Mouse (Mus musculus) myocyte (in vitro differentiated cells): ENCODE data around the gene Kat8.

ENCODE experiments used
- E2F4 ChIP-seq: IDR thresholded peaks from one replicate; pipeline ENCODE4 v1.6.1; 2011; ENCODE audit warnings: mild to moderate bottlenecking, control low read depth, moderate library complexity; ENCODE audit not compliant: insufficient read depth
- POLR2A ChIP-seq: IDR thresholded peaks from one replicate; pipeline ENCODE4 v1.6.1; 2011; ENCODE audit warnings: low read depth, mild to moderate bottlenecking, control low read depth, moderate library complexity; ENCODE audit not compliant: insufficient read length
- REST ChIP-seq: IDR thresholded peaks from one replicate; pipeline ENCODE4 v1.6.1; 2011; ENCODE audit warnings: mild to moderate bottlenecking, control low read depth, moderate library complexity; ENCODE audit not compliant: insufficient read depth, insufficient read length

DNA sequence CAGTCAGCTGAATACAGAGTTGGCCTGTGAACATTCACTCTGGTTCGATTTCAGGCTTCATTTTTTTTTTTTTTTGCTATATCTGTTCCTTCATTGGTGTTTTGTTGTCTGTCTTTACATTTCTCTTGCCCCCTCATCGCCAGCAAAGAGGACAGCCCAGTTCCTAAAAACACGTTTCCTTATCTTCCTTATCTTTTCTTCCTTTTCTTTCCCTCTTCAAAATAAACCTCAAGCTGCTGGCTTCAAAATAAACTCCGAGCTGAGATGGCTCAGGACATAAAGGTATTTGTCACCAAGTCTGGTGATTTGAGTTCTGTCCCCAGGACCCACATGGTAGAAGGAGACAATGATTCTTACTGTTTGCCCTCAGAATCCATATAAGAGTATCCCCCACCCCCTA, 622 bp downstream of the Kat8 start:
- TF ChIP-seq E2F4: no peak
- TF ChIP-seq REST: no peak
- TF ChIP-seq POLR2A: no peak
